Mouse (Mus musculus): ENCODE results near the gene F7.

- TF ChIP-seq CTCF (IDR thresholded peaks at IDR 0.05; ENCODE audit: extremely low read depth, insufficient read length, insufficient replicate concordance, low read depth, low read length), result no peak
- no peak for TF ChIP-seq POLR2A (IDR thresholded peaks at IDR 0.05; ENCODE audit: low read depth, low read length)
These were observed 18.4 kb upstream of the F7 start for GRCm38 (mm10) chr8:13007458-13007857.

Measured in small intestine, adult 2 months (tissue).